Mouse (Mus musculus) lung, postnatal 25 days (tissue): Measurements from ENCODE around the gene Tnr.

Experiments used
- DNase-seq: peaks from one replicate; pipeline ENCODE4 v3.0.0; 2022; ENCODE audit warnings: low spot score

Gene Tnr

GRCm38 (mm10) chr1:159878681-159879080 lies 355.1 kb downstream of the Tnr start:
- no peak for DNase-seq

GRCm38 (mm10) chr1:159879866-159880265 lies 356.3 kb downstream of the Tnr start:
- no peak for DNase-seq

GRCm38 (mm10) chr1:159885476-159885875 lies 361.9 kb downstream of the Tnr start:
- no peak for DNase-seq

DNA sequence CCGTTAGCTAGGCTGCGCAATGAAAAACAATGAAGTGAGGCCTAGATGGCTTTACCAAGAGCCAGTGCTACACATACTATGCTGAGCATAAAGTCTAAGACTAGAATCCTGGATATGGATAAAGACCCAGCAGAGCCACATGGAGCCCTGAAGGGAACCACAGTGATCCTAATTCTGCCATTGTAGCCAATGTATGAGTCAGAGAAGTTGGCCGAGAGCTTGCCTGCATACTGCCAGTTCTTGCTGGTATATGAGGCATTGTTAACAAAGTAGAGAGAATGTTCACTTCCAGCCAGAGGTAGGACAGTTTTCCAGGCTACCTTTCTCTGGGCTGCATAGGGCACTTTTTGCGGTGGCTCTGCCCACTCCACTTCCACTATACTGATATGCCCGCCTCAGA lies 365.0 kb downstream of the Tnr start:
- DNase-seq: no peak

DNA sequence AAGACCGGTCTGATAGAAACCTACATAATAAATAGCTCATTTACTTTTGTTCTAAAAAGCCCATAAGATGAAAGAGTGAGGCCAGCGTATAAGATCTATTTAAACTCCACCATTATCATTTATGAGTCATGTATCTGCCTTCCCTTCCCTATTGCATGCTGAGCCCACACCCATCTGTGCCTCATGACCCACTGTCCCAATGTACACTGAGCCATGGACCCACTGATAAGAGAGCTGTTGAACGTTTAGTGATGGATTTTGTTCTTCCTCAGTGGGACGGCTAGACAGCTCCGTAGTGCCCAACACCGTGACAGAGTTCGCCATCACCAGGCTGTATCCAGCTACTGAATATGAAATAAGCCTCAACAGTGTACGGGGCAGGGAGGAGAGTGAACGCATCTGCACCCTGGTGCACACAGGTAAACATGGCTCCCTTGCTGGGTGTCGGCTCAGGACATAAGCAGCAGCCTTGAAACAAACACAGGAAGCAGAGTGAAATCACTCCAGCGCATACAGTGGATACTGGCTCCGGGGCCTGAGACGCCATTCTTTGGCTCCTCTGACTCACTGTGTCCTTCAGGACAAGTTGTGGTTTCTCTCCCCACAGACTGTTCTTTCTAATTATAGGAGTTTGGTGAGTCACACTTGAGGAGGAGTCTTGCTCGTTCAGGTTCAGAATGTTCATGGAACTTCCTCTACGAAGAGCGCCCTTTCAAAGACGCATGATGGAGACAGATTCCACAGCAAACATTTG lies 365.6 kb downstream of the Tnr start:
- DNase-seq: peak; percentile 9

- DNase-seq: no peak
Observed at GRCm38 (mm10) chr1:159890524-159890923, 367.0 kb downstream of the Tnr start.

DNA sequence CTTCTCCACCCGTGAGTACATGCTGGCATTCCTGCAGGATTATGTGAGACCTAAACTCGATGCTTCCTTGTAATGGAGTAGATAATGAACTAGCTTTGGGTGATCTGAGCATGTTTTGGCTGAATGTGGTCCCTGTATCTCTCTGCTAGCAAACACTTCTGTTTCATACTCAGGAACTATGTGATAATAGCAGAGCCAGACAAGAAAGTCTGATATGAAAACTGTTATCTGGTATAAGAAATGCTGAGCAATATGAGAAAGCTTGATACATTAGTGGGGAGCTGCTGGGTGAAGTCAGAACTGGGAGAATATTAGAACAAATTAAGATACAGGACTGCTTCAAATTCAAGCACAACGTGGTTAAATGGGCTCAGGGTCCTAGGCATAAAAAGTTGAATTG lies 371.5 kb downstream of the Tnr start:
- DNase-seq: no peak

- DNase-seq: no peak
Observed at GRCm38 (mm10) chr1:159899991-159900390, 376.4 kb downstream of the Tnr start.

- no peak for DNase-seq
Observed at GRCm38 (mm10) chr1:159900639-159901038, 377.1 kb downstream of the Tnr start.

DNA sequence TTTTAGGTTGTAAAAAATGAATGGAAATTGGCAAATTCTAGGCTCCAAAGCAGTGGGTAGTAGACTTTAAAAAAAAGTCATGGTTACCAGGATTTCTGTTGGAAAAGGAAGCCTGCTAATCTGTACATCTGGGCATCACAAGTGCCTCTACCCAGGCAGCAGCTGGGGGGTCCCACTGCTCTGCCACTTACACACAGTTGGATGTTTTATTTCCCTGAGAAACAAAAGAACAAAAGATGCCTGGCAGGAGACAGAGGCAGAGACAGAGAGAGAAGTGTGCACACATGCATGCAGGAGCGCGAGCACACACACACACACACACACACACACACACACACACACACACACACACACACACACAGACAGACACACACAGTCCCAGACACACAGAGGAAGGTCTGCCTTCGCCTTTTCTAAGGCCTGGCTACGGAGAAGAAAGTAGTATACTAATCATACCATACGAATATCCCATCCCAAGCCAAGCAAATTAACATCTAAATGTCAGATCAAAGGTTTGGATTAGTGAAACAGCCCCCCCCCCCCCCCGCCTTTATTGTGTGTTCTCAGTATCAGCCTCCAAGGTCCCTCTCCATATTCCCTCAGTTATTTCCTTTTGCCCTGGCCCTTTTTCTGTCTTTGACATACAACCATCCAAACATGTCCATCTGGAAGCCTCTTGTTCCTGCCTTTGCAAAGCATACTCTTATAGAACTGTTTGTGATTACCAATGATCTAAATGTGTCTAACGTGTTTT lies 378.0 kb downstream of the Tnr start:
- no peak for DNase-seq

DNA sequence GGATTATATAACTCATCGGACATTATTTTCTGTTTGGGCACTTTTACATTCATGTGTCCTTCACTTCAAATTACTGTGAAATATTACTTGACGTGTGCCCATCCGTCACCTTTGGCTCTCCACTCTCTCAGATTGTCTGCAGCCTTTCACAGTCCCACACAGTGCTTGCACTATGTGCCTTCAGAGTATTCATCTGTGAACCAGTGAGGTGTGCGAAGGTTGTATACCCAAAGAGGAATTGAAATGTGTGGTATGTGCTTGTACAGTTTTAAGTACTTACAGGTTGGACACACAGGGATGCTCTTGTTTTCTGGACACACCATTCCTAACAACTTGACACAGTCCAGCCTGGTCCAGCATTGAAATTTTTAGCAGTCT lies 378.5 kb downstream of the Tnr start:
- no peak for DNase-seq

DNA sequence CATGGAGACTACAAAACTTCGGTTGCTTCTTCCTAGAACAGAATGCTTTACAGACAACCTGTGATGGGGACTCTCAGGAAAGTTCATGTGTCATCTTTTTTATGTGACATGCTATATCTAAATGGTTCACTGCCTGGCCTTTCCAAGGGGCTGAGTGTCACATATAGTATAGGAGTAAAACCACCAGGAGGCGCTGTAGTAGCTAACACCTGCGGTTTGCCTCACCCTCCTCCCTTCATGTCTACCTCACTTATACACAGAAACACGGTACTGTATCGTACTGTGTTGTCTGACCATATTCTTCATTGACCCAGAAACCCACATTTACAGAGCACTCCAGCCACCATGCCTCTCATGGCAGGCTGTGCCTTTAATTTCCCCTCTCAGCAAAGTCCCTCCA lies 387.4 kb downstream of the Tnr start:
- DNase-seq: peak; percentile 81

GRCm38 (mm10) chr1:159914726-159915125 lies 391.2 kb downstream of the Tnr start:
- no peak for DNase-seq

DNA sequence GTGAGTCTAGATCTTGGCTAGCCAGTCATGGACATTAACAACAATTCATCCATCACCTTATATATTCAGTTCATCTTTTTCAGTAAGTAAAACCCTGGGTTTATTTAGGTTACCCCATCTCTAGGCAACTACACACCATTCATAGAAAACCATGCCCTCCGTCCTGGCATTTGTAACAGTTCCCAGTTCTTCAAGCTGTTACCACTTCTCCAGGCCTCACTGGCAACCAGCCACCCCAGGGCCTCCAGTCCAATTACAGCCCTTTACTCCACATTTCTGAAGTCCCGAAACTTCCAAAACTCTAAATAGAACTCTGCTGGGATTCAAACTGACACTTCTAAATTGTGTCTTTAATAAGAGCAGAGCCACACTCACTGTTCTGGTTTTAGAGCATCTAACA lies 397.0 kb downstream of the Tnr start:
- no peak for DNase-seq

DNA sequence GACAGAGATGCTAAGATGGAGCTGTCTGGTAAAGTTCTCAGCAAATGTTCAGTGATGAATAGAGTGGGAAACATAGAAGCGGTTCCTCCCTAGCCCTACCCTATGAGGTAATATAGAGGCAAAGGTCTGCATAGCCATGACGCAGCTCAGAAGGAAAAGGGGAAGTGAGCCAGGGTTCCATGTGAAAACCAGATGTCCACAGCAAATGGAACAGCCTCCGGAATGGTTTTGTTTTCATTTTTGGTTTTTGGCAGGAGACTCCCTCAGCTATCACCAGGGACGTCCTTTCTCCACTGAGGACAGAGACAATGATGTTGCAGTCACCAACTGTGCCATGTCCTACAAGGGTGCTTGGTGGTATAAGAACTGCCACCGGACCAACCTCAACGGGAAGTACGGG lies 399.4 kb downstream of the Tnr start:
- peak; percentile 48 for DNase-seq

- DNase-seq: peak; percentile 66
Observed at GRCm38 (mm10) chr1:159924105-159924504, 400.5 kb downstream of the Tnr start.

- no peak for DNase-seq
Observed at GRCm38 (mm10) chr1:159924684-159925083, 401.1 kb downstream of the Tnr start.

- peak; percentile 75 for DNase-seq
Observed at GRCm38 (mm10) chr1:159928681-159929335, 405.2 kb downstream of the Tnr start.

DNA sequence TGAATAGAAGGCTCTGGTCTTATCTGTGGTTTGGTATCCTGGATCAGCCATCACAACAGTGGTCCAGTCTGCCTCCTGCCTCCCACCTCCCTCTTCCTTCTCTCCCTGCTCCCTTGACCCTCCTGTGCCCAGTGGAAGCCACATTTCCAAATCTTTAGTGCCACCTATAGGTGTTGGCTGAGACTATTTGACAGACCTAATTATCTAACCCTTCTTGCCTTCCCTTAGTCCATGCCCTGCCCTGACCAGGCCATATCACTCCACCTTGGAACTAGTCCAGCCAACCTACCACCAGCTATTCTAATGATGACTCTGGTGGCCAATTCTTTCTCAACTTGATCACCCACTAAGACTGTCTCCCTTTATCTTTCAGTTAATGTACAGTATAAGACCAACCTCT lies 408.5 kb downstream of the Tnr start:
- no peak for DNase-seq

GRCm38 (mm10) chr1:159932598-159932997 lies 409.0 kb downstream of the Tnr start:
- DNase-seq: no peak

- DNase-seq: no peak
Observed at GRCm38 (mm10) chr1:159938449-159938848, 414.9 kb downstream of the Tnr start.

DNA sequence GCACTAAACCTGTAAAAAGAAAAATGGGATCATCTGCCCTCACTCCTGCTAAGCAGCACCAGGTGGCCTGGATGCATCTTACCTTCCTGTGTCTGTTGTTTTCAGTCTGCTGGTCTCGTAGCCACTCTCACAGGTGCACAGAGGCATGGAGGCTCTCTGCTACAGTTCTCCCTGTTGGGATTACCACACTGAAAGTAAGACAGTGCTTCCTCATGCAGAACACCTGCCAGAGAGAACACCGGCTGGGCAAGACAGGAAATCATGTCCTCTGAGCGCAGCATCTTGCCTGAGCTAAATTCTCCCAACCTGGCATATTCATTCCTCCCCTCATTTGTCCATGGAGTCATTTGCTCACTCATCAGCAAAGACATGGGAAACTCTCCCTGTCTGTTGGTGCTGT lies 415.8 kb downstream of the Tnr start:
- DNase-seq: no peak

- DNase-seq: no peak
Observed at GRCm38 (mm10) chr1:159953526-159953925, 430.0 kb downstream of the Tnr start.
